Comparison of ENCODE assay signal across 24 mouse cellular contexts in genomic region chr1:131687739-131688138, GRCm38 (mm10). TPM values are rescaled to one million over a fixed set of nuclear protein-coding genes. Genes with fewer than 3 reads are reported as not detected.
A peak's percentile ranks its signal among the peaks of the same experiment; 100 is the strongest.
DNase-seq lines count a peak whose midpoint lies in the region; ATAC-seq and TF ChIP-seq lines count a peak whose summit lies in the region.
"Had no signal": no experiment of that assay in that cellular context is flagged by ENCODE, and none has a peak within 500 bp of the region (broad histone marks: within the 10 kb centered on the region; RNA-seq: fewer than 3 reads in every experiment).

No protein-coding gene starts in this region.

- no peaks in the 10 kb centered on the region for H3K27me3 ChIP-seq in embryonic facial prominence, embryonic 15.5 days
- H3K27me3 ChIP-seq in embryonic facial prominence, embryonic 10.5 days (replicated peaks; ENCODE audit: low read depth, poor library complexity, severe bottlenecking): no peaks in the 10 kb centered on the region
- no peaks in the 10 kb centered on the region for H3K27me3 ChIP-seq in kidney, embryonic 14.5 days (ENCODE audit: control insufficient read depth, insufficient read depth, low read length)
- no peaks in the 10 kb centered on the region for H3K27me3 ChIP-seq in kidney, embryonic 16.5 days (ENCODE audit: insufficient read depth, low read length)
- H3K27me3 ChIP-seq in MEL (ENCODE audit: control insufficient read depth in 1 of 2, insufficient read depth in 2 of 2, low read length in 2 of 2): no peaks in the 10 kb centered on the region; a peak in 1 of 4 replicates
- H3K27me3 ChIP-seq: embryonic facial prominence, embryonic 13.5 days; forebrain, embryonic 12.5 days; Patski had no signal

- no peak for TF ChIP-seq CTCF in MEL (IDR thresholded peaks at IDR 0.05 in 2 of 3, conservative IDR thresholded peaks at IDR 0.05 in 1 of 3; ENCODE audit: control insufficient read depth in 1 of 3, insufficient read depth in 1 of 3, low read depth in 2 of 3, low read length in 3 of 3, poor library complexity in 1 of 3, severe bottlenecking in 1 of 3)

- TF ChIP-seq POLR2A in MEL (IDR thresholded peaks at IDR 0.05; ENCODE audit: control insufficient read depth in 1 of 2, insufficient read depth in 1 of 2, low read depth in 1 of 2, low read length in 2 of 2, poor library complexity in 1 of 2): no peak

- H3K4me2 ChIP-seq in embryonic facial prominence, embryonic 15.5 days (replicated peaks): no peak overlapping the region
- no peak overlapping the region for H3K4me2 ChIP-seq in kidney, embryonic 14.5 days (replicated peaks; ENCODE audit: low read depth, low read length)
- H3K4me2 ChIP-seq in kidney, embryonic 16.5 days (replicated peaks; ENCODE audit: low read depth, low read length): no peak overlapping the region
- H3K4me2 ChIP-seq: embryonic facial prominence, embryonic 13.5 days; forebrain, embryonic 12.5 days had no signal

- H3K4me3 ChIP-seq in embryonic facial prominence, embryonic 15.5 days (replicated peaks): no peak overlapping the region
- H3K4me3 ChIP-seq in embryonic facial prominence, embryonic 10.5 days: no peak overlapping the region
- H3K4me3 ChIP-seq in kidney, embryonic 14.5 days (ENCODE audit: low read length): no peak overlapping the region
- H3K4me3 ChIP-seq in kidney, embryonic 16.5 days (ENCODE audit: low read length): no peak overlapping the region
- H3K4me3 ChIP-seq in MEL (ENCODE audit: control insufficient read depth in 1 of 2, insufficient read depth in 1 of 2, low read depth in 2 of 2, low read length in 2 of 2) (no peak overlapping the region), macrophage (ENCODE audit: inconsistent target) (no peak overlapping the region)
- H3K4me3 ChIP-seq: embryonic facial prominence, embryonic 13.5 days; erythroblast, embryonic 14.5 days; forebrain, embryonic 10.5 days; forebrain, embryonic 12.5 days had no signal

- no peak for TF ChIP-seq RAD21 in MEL (IDR thresholded peaks at IDR 0.05; ENCODE audit: low read depth, low read length)

- H3K79me2 ChIP-seq in MEL (ENCODE audit: control insufficient read depth, insufficient read depth, low read length, poor library complexity): no peaks in the 10 kb centered on the region
- H3K79me2 ChIP-seq in macrophage (ENCODE audit: inconsistent target): peaks cover 37% of the 10 kb centered on the region

- no peak for DNase-seq in embryonic facial prominence, embryonic 10.5 days (ENCODE audit: low spot score)
- DNase-seq in MEL (ENCODE audit: low read depth, low spot score): no peak
- DNase-seq in layer of hippocampus, adult 11-12 months (ENCODE audit: low spot score): no peak
- DNase-seq: cerebellum, adult 11-12 months; cerebellum, adult 2 months; cerebellum, adult 9-10 months; cerebellum, postnatal 25 days had no signal

- no peak for TF ChIP-seq EP300 in MEL (IDR thresholded peaks at IDR 0.05; ENCODE audit: low read depth in 1 of 2, low read length in 2 of 2)

- no peak overlapping the region for H3K9ac ChIP-seq in embryonic facial prominence, embryonic 15.5 days
- no peak overlapping the region for H3K9ac ChIP-seq in kidney, embryonic 14.5 days (ENCODE audit: low read depth, low read length)
- H3K9ac ChIP-seq in kidney, embryonic 16.5 days (replicated peaks; ENCODE audit: low read length): no peak overlapping the region
- no peak overlapping the region for H3K9ac ChIP-seq in MEL (ENCODE audit: control insufficient read depth, low read depth, low read length, poor library complexity, severe bottlenecking)
- H3K9ac ChIP-seq: embryonic facial prominence, embryonic 13.5 days; forebrain, embryonic 12.5 days had no signal

- no peaks in the 10 kb centered on the region for H3K36me3 ChIP-seq in embryonic facial prominence, embryonic 15.5 days
- no peaks in the 10 kb centered on the region for H3K36me3 ChIP-seq in embryonic facial prominence, embryonic 10.5 days (replicated peaks)
- no peaks in the 10 kb centered on the region for H3K36me3 ChIP-seq in kidney, embryonic 14.5 days (ENCODE audit: control insufficient read depth, insufficient read depth, low read length)
- H3K36me3 ChIP-seq in kidney, embryonic 16.5 days (ENCODE audit: insufficient read depth, low read length): no peaks in the 10 kb centered on the region
- H3K36me3 ChIP-seq in MEL (ENCODE audit: control insufficient read depth in 1 of 2, insufficient read depth in 2 of 2, low read length in 2 of 2) (no peaks in the 10 kb centered on the region), macrophage (ENCODE audit: inconsistent target) (0 out of 2 replicates have a peak, but pooled peaks cover 3% of the 10 kb centered on the region)
- H3K36me3 ChIP-seq: embryonic facial prominence, embryonic 13.5 days; forebrain, embryonic 10.5 days; forebrain, embryonic 12.5 days had no signal

- WGBS in embryonic facial prominence, embryonic 15.5 days: 86% methylated on average over 2 of the region's 2 CpGs
- WGBS in embryonic facial prominence, embryonic 10.5 days: 92% methylated on average over 2 of the region's 2 CpGs
- WGBS in kidney, embryonic 14.5 days: 100% methylated on average over 2 of the region's 2 CpGs
- WGBS in kidney, embryonic 16.5 days: 96% methylated on average over 2 of the region's 2 CpGs
- WGBS in macrophage (ENCODE audit: missing documents): 93% methylated on average over 2 of the region's 2 CpGs

- no peak overlapping the region for H3K27ac ChIP-seq in embryonic facial prominence, embryonic 15.5 days (replicated peaks)
- H3K27ac ChIP-seq in embryonic facial prominence, embryonic 10.5 days (replicated peaks): no peak overlapping the region
- H3K27ac ChIP-seq in kidney, embryonic 14.5 days (ENCODE audit: low read depth, low read length): no peak overlapping the region
- no peak overlapping the region for H3K27ac ChIP-seq in kidney, embryonic 16.5 days (ENCODE audit: low read length)
- H3K27ac ChIP-seq in MEL (ENCODE audit: control insufficient read depth, low read depth, low read length) (no peak overlapping the region), macrophage (peak overlapping the region; percentile 99; the same call in 1 of the 2 replicates)
- H3K27ac ChIP-seq: forebrain, embryonic 10.5 days; forebrain, embryonic 12.5 days had no signal

- peaks cover 21% of the 10 kb centered on the region for H3K4me1 ChIP-seq in embryonic facial prominence, embryonic 15.5 days
- peaks cover 21% of the 10 kb centered on the region for H3K4me1 ChIP-seq in embryonic facial prominence, embryonic 10.5 days
- H3K4me1 ChIP-seq in kidney, embryonic 14.5 days (ENCODE audit: control insufficient read depth, insufficient read depth, low read length): no peaks in the 10 kb centered on the region
- 0 out of 2 replicates have a peak, but pooled peaks cover 3% of the 10 kb centered on the region for H3K4me1 ChIP-seq in kidney, embryonic 16.5 days (ENCODE audit: insufficient read depth, low read length)
- 0 out of 4 replicates have a peak, but pooled peaks cover 0 to 10% of the 10 kb centered on the region in 2 experiments for H3K4me1 ChIP-seq in MEL (ENCODE audit: control insufficient read depth in 1 of 2, insufficient read depth in 2 of 2, low read length in 2 of 2)
- H3K4me1 ChIP-seq: forebrain, embryonic 12.5 days had no signal

- 0 out of 2 replicates have a peak, but pooled peaks have one; percentile 47 for ATAC-seq in embryonic facial prominence, embryonic 15.5 days (ENCODE audit: insufficient number of reproducible peaks, low FRiP score, low TSS enrichment, low read depth)
- peak; percentile 39; the same call in 1 of the 2 replicates for ATAC-seq in kidney, embryonic 14.5 days (ENCODE audit: low FRiP score, low TSS enrichment)
- no peak for ATAC-seq in kidney, embryonic 16.5 days (ENCODE audit: low FRiP score, low TSS enrichment)
- ATAC-seq: activated CD4-positive, CD25-positive, alpha-beta regulatory T cell, adult 4 months; forebrain, embryonic 14.5 days; forebrain, embryonic 16.5 days had no signal

- H3K9me3 ChIP-seq in embryonic facial prominence, embryonic 15.5 days (replicated peaks): no peaks in the 10 kb centered on the region
- H3K9me3 ChIP-seq in embryonic facial prominence, embryonic 10.5 days: no peaks in the 10 kb centered on the region
- H3K9me3 ChIP-seq in kidney, embryonic 14.5 days (ENCODE audit: control insufficient read depth, low read length): no peaks in the 10 kb centered on the region
- H3K9me3 ChIP-seq in kidney, embryonic 16.5 days (ENCODE audit: low read length): no peaks in the 10 kb centered on the region
- H3K9me3 ChIP-seq in MEL (replicated peaks; ENCODE audit: insufficient read depth, low read length): no peaks in the 10 kb centered on the region
- H3K9me3 ChIP-seq: embryonic facial prominence, embryonic 13.5 days; forebrain, embryonic 10.5 days; forebrain, embryonic 12.5 days had no signal

RNA-seq across cellular contexts. Expression of gene Rab7b, which starts 0.8 kb away (rescaled TPM):
- 17.0 and 19.2 TPM in 2 replicates for polyA plus RNA-seq in embryonic facial prominence, embryonic 15.5 days (2015; fragmentation: Nextera tagmentation; extraction: Ambion mirVana)
- polyA plus RNA-seq in embryonic facial prominence, embryonic 10.5 days (2016; fragmentation: Nextera tagmentation; extraction: Ambion mirVana): 0.64 and 0.91 TPM in 2 replicates
- 1.4 and 2.1 TPM in 2 replicates for polyA plus RNA-seq in kidney, embryonic 14.5 days (2014; fragmentation: Nextera tagmentation; extraction: Ambion mirVana)
- polyA plus RNA-seq in kidney, embryonic 16.5 days (2015; fragmentation: Nextera tagmentation; extraction: Ambion mirVana): 2.1 TPM in 2 replicates
- total RNA-seq in MEL (2012; rRNA removed): 0.23 TPM in 1 of 2 replicates, not detected in the other
- polyA plus RNA-seq in MEL (2012; ENCODE audit: insufficient read depth in 1 of 2, insufficient read length in 2 of 2, low read depth in 1 of 2, low replicate concordance in 2 of 2, missing spikeins in 1 of 2) (under 1 TPM in 1 of 2 experiments, not detected in 1; 0.21 TPM), macrophage (2018) (161 to 338 TPM (median 284 TPM) in 3 replicates)
- total RNA-seq in macrophage (2018; cell fraction: chromatin; rRNA removed): 100 to 1,000 TPM in 8 of 26 experiments, 10 to 100 TPM in 17, 1 to 10 TPM in 1; 8.3 to 204 (median 87.6) TPM
- total RNA-seq in macrophage (2018; cell fraction: cytosol; rRNA removed): 100 to 1,000 TPM; 112 to 252 (median 182) TPM
- 100 to 1,000 TPM in 18 of 26 experiments, 10 to 100 TPM in 8; 24.3 to 204 (median 119) TPM for total RNA-seq in macrophage (2018; cell fraction: nucleus; rRNA removed)
- polyA plus RNA-seq: activated CD4-positive, CD25-positive, alpha-beta regulatory T cell, adult 4 months; erythroblast, embryonic 14.5 days had no signal

RNA-seq across cellular contexts. Expression of gene Ctse, which starts 49.6 kb away (rescaled TPM):
- 1.1 and 1.3 TPM in 2 replicates for polyA plus RNA-seq in embryonic facial prominence, embryonic 15.5 days (2015; fragmentation: Nextera tagmentation; extraction: Ambion mirVana)
- polyA plus RNA-seq in embryonic facial prominence, embryonic 10.5 days (2016; fragmentation: Nextera tagmentation; extraction: Ambion mirVana): 0.06 TPM in 1 of 2 replicates, not detected in the other
- polyA plus RNA-seq in kidney, embryonic 14.5 days (2014; fragmentation: Nextera tagmentation; extraction: Ambion mirVana): 5.9 and 9.9 TPM in 2 replicates
- polyA plus RNA-seq in kidney, embryonic 16.5 days (2015; fragmentation: Nextera tagmentation; extraction: Ambion mirVana): 11.4 and 14.1 TPM in 2 replicates
- total RNA-seq in MEL (2012; rRNA removed): 50.9 and 92.7 TPM in 2 replicates
- polyA plus RNA-seq in MEL (2012; ENCODE audit: insufficient read depth in 1 of 2, insufficient read length in 2 of 2, low read depth in 1 of 2, low replicate concordance in 2 of 2, missing spikeins in 1 of 2): 10 to 100 TPM in 1 of 2 experiments, not detected in 1; 55.2 TPM
- total RNA-seq in macrophage (2018; cell fraction: chromatin; rRNA removed): 1 to 10 TPM in 1 of 26 experiments, under 1 TPM in 10, not detected in 15; 0.37 to 1.2 (median 0.57) TPM
- 1 to 10 TPM in 13 of 26 experiments, under 1 TPM in 13; 0.37 to 3.6 (median 0.97) TPM for total RNA-seq in macrophage (2018; cell fraction: cytosol; rRNA removed)
- 1 to 10 TPM in 15 of 26 experiments, under 1 TPM in 8, not detected in 3; 0.46 to 3.2 (median 1.1) TPM for total RNA-seq in macrophage (2018; cell fraction: nucleus; rRNA removed)
- 0.48 to 4.2 TPM (median 2.5 TPM) in 3 replicates for polyA plus RNA-seq in macrophage (2018)
- total RNA-seq: ES-E14 had no signal
- polyA plus RNA-seq: C2C12; cortical plate, adult 2 months; embryonic facial prominence, embryonic 13.5 days; forebrain, embryonic 10.5 days; forebrain, embryonic 12.5 days; forebrain, embryonic 14.5 days; forebrain, embryonic 16.5 days; Patski had no signal

RNA-seq across cellular contexts. Expression of gene Slc26a9, which starts 56.1 kb away (rescaled TPM):
- 0.28 and 0.72 TPM in 2 replicates for polyA plus RNA-seq in embryonic facial prominence, embryonic 15.5 days (2015; fragmentation: Nextera tagmentation; extraction: Ambion mirVana)
- 0.73 TPM in 1 of 2 replicates, not detected in the other for polyA plus RNA-seq in embryonic facial prominence, embryonic 10.5 days (2016; fragmentation: Nextera tagmentation; extraction: Ambion mirVana)
- 0.33 and 0.62 TPM in 2 replicates for polyA plus RNA-seq in kidney, embryonic 14.5 days (2014; fragmentation: Nextera tagmentation; extraction: Ambion mirVana)
- 0.16 and 0.33 TPM in 2 replicates for polyA plus RNA-seq in kidney, embryonic 16.5 days (2015; fragmentation: Nextera tagmentation; extraction: Ambion mirVana)
- total RNA-seq in MEL (2012; rRNA removed): not detected in 2 replicates
- polyA plus RNA-seq in MEL (2012; ENCODE audit: insufficient read depth in 1 of 2, insufficient read length in 2 of 2, low read depth in 1 of 2, low replicate concordance in 2 of 2, missing spikeins in 1 of 2) (under 1 TPM in 1 of 2 experiments, not detected in 1; 0.04 TPM), macrophage (2018) (0.05 TPM in 1 of 3 replicates, not detected in the others)
- 1 to 10 TPM in 1 of 26 experiments, under 1 TPM in 5, not detected in 20; 0.16 to 1.5 (median 0.42) TPM for total RNA-seq in macrophage (2018; cell fraction: chromatin; rRNA removed)
- total RNA-seq in macrophage (2018; cell fraction: cytosol; rRNA removed): under 1 TPM in 2 of 26 experiments, not detected in 24; 0.03 to 0.05 TPM
- under 1 TPM in 8 of 26 experiments, not detected in 18; 0.12 to 0.89 (median 0.33) TPM for total RNA-seq in macrophage (2018; cell fraction: nucleus; rRNA removed)
- total RNA-seq: adrenal gland, adult 18-20 months; adrenal gland, postnatal 36 days had no signal
- polyA plus RNA-seq: activated CD4-positive, CD25-positive, alpha-beta regulatory T cell, adult 4 months; C2C12; embryonic facial prominence, embryonic 13.5 days; erythroblast, embryonic 14.5 days; forebrain, embryonic 10.5 days; forebrain, embryonic 12.5 days had no signal
